Mouse (Mus musculus): ENCODE data around the gene Agbl4. TPM values are rescaled to one million over a fixed set of nuclear protein-coding genes. Genes with fewer than 3 reads are reported as not detected.

Agbl4 gene
- polyA plus RNA-seq, 1 experiment from 2014 or later: 0.30 TPM

- Histone ChIP-seq H3K4me2 (replicated peaks) (no peak overlapping the region), H3K27me3 (replicated peaks) (no peaks in the 10 kb centered on the region), H3K9me3 (no peaks in the 10 kb centered on the region), H3K36me3 (no peaks in the 10 kb centered on the region), H3K4me3 (replicated peaks) (no peak overlapping the region), H3K27ac (no peak overlapping the region), H3K9ac (no peak overlapping the region), H3K4me1 (replicated peaks) (no peaks in the 10 kb centered on the region)
- 84% methylated on average over 2 of the region's 2 CpGs for WGBS
- no peak for ATAC-seq
Measured at GRCm38 (mm10) chr4:110662940-110663339, 265.5 kb downstream of the Agbl4 start.

- Histone ChIP-seq H3K27ac (no peak overlapping the region), H3K9ac (no peak overlapping the region), H3K9me3 (no peaks in the 10 kb centered on the region), H3K4me2 (replicated peaks) (no peak overlapping the region), H3K36me3 (no peaks in the 10 kb centered on the region), H3K4me1 (replicated peaks) (no peaks in the 10 kb centered on the region), H3K4me3 (replicated peaks) (no peak overlapping the region), H3K27me3 (replicated peaks) (no peaks in the 10 kb centered on the region)
- 51% methylated on average over 1 of the region's 1 CpGs for WGBS
- ATAC-seq: no peak
Measured at GRCm38 (mm10) chr4:110674121-110674520, 276.7 kb downstream of the Agbl4 start.

GRCm38 (mm10) chr4:110735141-110735540 lies 337.7 kb downstream of the Agbl4 start:
- H3K9me3 ChIP-seq: no peaks in the 10 kb centered on the region
- H3K4me1 ChIP-seq (replicated peaks): no peaks in the 10 kb centered on the region
- H3K4me2 ChIP-seq (replicated peaks): no peak overlapping the region
- no peak for ATAC-seq
- no peak overlapping the region for H3K27ac ChIP-seq
- WGBS: 81% methylated on average over 1 of the region's 1 CpGs
- H3K36me3 ChIP-seq: no peaks in the 10 kb centered on the region
- H3K4me3 ChIP-seq (replicated peaks): no peak overlapping the region
- H3K9ac ChIP-seq: no peak overlapping the region
- H3K27me3 ChIP-seq (replicated peaks): no peaks in the 10 kb centered on the region

GRCm38 (mm10) chr4:110757941-110758340 lies 360.5 kb downstream of the Agbl4 start:
- H3K9me3 ChIP-seq: no peaks in the 10 kb centered on the region
- H3K4me1 ChIP-seq (replicated peaks): no peaks in the 10 kb centered on the region
- H3K9ac ChIP-seq: no peak overlapping the region
- no peaks in the 10 kb centered on the region for H3K36me3 ChIP-seq
- H3K4me3 ChIP-seq (replicated peaks): no peak overlapping the region
- no peak overlapping the region for H3K4me2 ChIP-seq (replicated peaks)
- no peak for ATAC-seq
- H3K27me3 ChIP-seq (replicated peaks): no peaks in the 10 kb centered on the region
- no peak overlapping the region for H3K27ac ChIP-seq
- WGBS: 72% methylated on average over 2 of the region's 2 CpGs

GRCm38 (mm10) chr4:110788596-110788995 lies 391.1 kb downstream of the Agbl4 start:
- no peak overlapping the region for H3K4me2 ChIP-seq (replicated peaks)
- H3K9ac ChIP-seq: no peak overlapping the region
- WGBS: 81% methylated on average over 4 of the region's 4 CpGs
- H3K27me3 ChIP-seq (replicated peaks): no peaks in the 10 kb centered on the region
- no peaks in the 10 kb centered on the region for H3K9me3 ChIP-seq
- no peak for ATAC-seq
- H3K4me1 ChIP-seq (replicated peaks): no peaks in the 10 kb centered on the region
- H3K36me3 ChIP-seq: no peaks in the 10 kb centered on the region
- no peak overlapping the region for H3K27ac ChIP-seq
- no peak overlapping the region for H3K4me3 ChIP-seq (replicated peaks)

- Histone ChIP-seq H3K36me3 (no peaks in the 10 kb centered on the region), H3K9me3 (no peaks in the 10 kb centered on the region), H3K4me3 (replicated peaks) (no peak overlapping the region), H3K4me1 (replicated peaks) (no peaks in the 10 kb centered on the region), H3K4me2 (replicated peaks) (no peak overlapping the region), H3K9ac (no peak overlapping the region), H3K27me3 (replicated peaks) (no peaks in the 10 kb centered on the region), H3K27ac (no peak overlapping the region)
- no peak for ATAC-seq
- WGBS: 75% methylated on average over 4 of the region's 4 CpGs
Measured at GRCm38 (mm10) chr4:110799902-110800301, 402.4 kb downstream of the Agbl4 start.

- H3K27ac ChIP-seq: no peak overlapping the region
- no peak; the same call in 1 of the 2 replicates for ATAC-seq
- H3K9me3 ChIP-seq: no peaks in the 10 kb centered on the region
- no peak overlapping the region for H3K4me3 ChIP-seq (replicated peaks)
- H3K4me2 ChIP-seq (replicated peaks): no peak overlapping the region
- no peaks in the 10 kb centered on the region for H3K4me1 ChIP-seq (replicated peaks)
- no peaks in the 10 kb centered on the region for H3K36me3 ChIP-seq
- no peak overlapping the region for H3K9ac ChIP-seq
- no peaks in the 10 kb centered on the region for H3K27me3 ChIP-seq (replicated peaks)
- 43% methylated on average over 1 of the region's 1 CpGs for WGBS
Measured at GRCm38 (mm10) chr4:110810947-110811346, 413.5 kb downstream of the Agbl4 start.

- no peak overlapping the region for H3K9ac ChIP-seq
- H3K36me3 ChIP-seq: no peaks in the 10 kb centered on the region
- ATAC-seq: no peak
- no peaks in the 10 kb centered on the region for H3K27me3 ChIP-seq (replicated peaks)
- WGBS: 69% methylated on average over 1 of the region's 1 CpGs
- H3K4me3 ChIP-seq (replicated peaks): no peak overlapping the region
- H3K4me1 ChIP-seq (replicated peaks): no peaks in the 10 kb centered on the region
- no peak overlapping the region for H3K27ac ChIP-seq
- H3K4me2 ChIP-seq (replicated peaks): no peak overlapping the region
- no peaks in the 10 kb centered on the region for H3K9me3 ChIP-seq
Measured at GRCm38 (mm10) chr4:110832776-110833175, 435.3 kb downstream of the Agbl4 start.

GRCm38 (mm10) chr4:110879719-110880443 lies 482.4 kb downstream of the Agbl4 start:
- Histone ChIP-seq H3K36me3 (no peaks in the 10 kb centered on the region), H3K4me3 (replicated peaks) (no peak overlapping the region), H3K4me2 (replicated peaks) (no peak overlapping the region), H3K27ac (no peak overlapping the region), H3K4me1 (replicated peaks) (no peaks in the 10 kb centered on the region), H3K9me3 (no peaks in the 10 kb centered on the region), H3K27me3 (replicated peaks) (no peaks in the 10 kb centered on the region), H3K9ac (no peak overlapping the region)
- no peak for ATAC-seq
- 84% methylated on average over 2 of the region's 2 CpGs for WGBS

- Histone ChIP-seq H3K27me3 (replicated peaks) (no peaks in the 10 kb centered on the region), H3K4me1 (replicated peaks) (no peaks in the 10 kb centered on the region), H3K4me2 (replicated peaks) (no peak overlapping the region), H3K9me3 (no peaks in the 10 kb centered on the region), H3K27ac (no peak overlapping the region), H3K36me3 (no peaks in the 10 kb centered on the region), H3K9ac (no peak overlapping the region), H3K4me3 (replicated peaks) (no peak overlapping the region)
- no peak for ATAC-seq
Measured at GRCm38 (mm10) chr4:110916061-110916460, 518.6 kb downstream of the Agbl4 start.

- H3K9ac ChIP-seq: no peak overlapping the region
- 55% methylated on average over 4 of the region's 4 CpGs for WGBS
- no peak overlapping the region for H3K4me3 ChIP-seq (replicated peaks)
- ATAC-seq: no peak
- H3K4me1 ChIP-seq (replicated peaks): no peaks in the 10 kb centered on the region
- no peak overlapping the region for H3K4me2 ChIP-seq (replicated peaks)
- no peaks in the 10 kb centered on the region for H3K27me3 ChIP-seq (replicated peaks)
- no peak overlapping the region for H3K27ac ChIP-seq
- H3K36me3 ChIP-seq: no peaks in the 10 kb centered on the region
- no peaks in the 10 kb centered on the region for H3K9me3 ChIP-seq
Measured at GRCm38 (mm10) chr4:110916565-110916964, 519.1 kb downstream of the Agbl4 start.

GRCm38 (mm10) chr4:110921013-110921412 lies 523.6 kb downstream of the Agbl4 start:
- no peaks in the 10 kb centered on the region for H3K4me1 ChIP-seq (replicated peaks)
- 81% methylated on average over 3 of the region's 3 CpGs for WGBS
- H3K4me2 ChIP-seq (replicated peaks): no peak overlapping the region
- no peaks in the 10 kb centered on the region for H3K9me3 ChIP-seq
- no peak overlapping the region for H3K27ac ChIP-seq
- no peaks in the 10 kb centered on the region for H3K36me3 ChIP-seq
- H3K9ac ChIP-seq: no peak overlapping the region
- no peak for ATAC-seq
- no peaks in the 10 kb centered on the region for H3K27me3 ChIP-seq (replicated peaks)
- H3K4me3 ChIP-seq (replicated peaks): no peak overlapping the region

- ATAC-seq: no peak
- Histone ChIP-seq H3K9me3 (no peaks in the 10 kb centered on the region), H3K4me2 (replicated peaks) (no peak overlapping the region), H3K27ac (no peak overlapping the region), H3K27me3 (replicated peaks) (no peaks in the 10 kb centered on the region), H3K36me3 (no peaks in the 10 kb centered on the region), H3K4me3 (replicated peaks) (no peak overlapping the region), H3K9ac (no peak overlapping the region), H3K4me1 (replicated peaks) (no peaks in the 10 kb centered on the region)
- WGBS: 76% methylated on average over 2 of the region's 2 CpGs
Measured at GRCm38 (mm10) chr4:111001641-111002040, 604.2 kb downstream of the Agbl4 start.
